Mouse (Mus musculus): ENCODE data around the gene Fgfr4. TPM values are rescaled to one million over a fixed set of nuclear protein-coding genes. Genes with fewer than 3 reads are reported as not detected.

The Fgfr4 gene
- total RNA-seq, 2 experiments from 2014 or later = 2.4 to 3.1 TPM

GRCm38 (mm10) chr13:55210193-55210970 lies 57.9 kb downstream of the Fgfr4 start:
- DNase-seq = peak; percentile 56

- DNase-seq = peak; percentile 69
These were observed 58.5 kb downstream of the Fgfr4 start for GRCm38 (mm10) chr13:55210971-55211220.

DNA sequence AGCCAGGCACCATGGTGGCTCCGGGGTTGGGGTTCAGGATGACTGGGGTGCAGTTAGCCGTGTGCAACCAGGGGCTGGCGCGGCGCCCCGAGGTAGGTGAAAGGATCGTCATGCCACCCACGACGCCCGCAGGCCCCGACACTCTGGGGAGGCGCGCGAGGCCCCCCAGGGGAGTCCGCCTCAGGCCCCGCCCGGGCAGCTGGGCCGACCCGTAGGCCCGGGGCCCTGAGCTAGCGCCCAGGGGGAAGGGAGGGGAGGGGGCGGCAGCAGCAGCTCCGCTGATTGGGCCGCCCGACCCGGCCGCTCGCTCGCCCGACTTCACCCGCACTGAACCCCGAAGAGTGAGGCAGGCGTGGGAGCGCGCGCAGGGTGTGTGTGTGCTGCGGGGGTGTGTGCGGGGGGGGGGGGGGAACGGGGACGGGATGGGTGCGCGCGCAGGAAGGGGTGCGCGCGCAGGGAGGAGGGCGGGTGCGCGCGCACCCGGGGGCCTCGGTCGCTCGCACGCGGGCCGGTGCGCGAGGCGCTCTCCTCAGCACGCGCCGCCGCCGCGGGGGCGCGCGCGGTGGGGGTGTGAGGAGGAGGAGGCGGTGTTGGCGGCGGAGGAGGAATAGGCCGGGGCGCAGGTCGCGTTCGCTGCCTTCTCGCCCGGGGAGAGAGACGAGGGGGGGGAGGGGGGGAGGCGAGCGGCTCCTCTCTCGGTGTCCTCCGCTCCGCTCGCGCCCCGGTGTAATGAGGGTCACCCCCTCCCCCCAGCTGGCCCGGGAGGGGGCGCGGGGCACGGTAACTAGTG lies 59.0 kb downstream of the Fgfr4 start:
- DNase-seq = peak; percentile 91

DNA sequence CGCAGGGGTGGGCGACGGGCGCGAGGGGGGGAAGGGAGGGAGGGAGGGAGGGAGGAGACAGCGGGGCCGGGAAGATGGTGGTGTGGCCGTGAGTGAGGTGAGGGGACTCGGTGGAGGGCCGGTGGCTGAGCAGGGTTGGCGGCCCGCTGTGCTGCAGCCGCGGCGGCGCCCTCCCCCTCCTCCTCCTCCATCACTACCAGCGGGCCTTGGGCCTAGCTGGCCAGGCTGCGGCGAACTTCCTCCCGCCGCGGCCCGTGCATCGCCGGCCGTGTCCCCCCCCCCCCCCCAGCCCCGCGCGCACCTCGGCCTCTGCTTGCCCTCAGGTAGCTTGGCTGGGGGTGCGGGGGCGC lies 59.5 kb downstream of the Fgfr4 start:
- no peak for DNase-seq

- DNase-seq = peak; percentile 71
These were observed 60.1 kb downstream of the Fgfr4 start for GRCm38 (mm10) chr13:55212361-55213137.

- DNase-seq = no peak
These were observed 60.8 kb downstream of the Fgfr4 start for GRCm38 (mm10) chr13:55213138-55213806.

Other genes starting within 250 kb of the Fgfr4 start
- gene Unc5a, start 203.2 kb upstream of the Fgfr4 start, total RNA-seq (2021) = 1 to 10 TPM; 8.7 to 9.0 TPM
- under 1 TPM; 0.40 to 0.74 TPM for gene Hk3, start 131.3 kb upstream of the Fgfr4 start, total RNA-seq (2021)
- gene Uimc1, start 52.3 kb upstream of the Fgfr4 start, total RNA-seq (2021) = 10 to 100 TPM; 12.4 to 12.6 TPM
- gene Zfp346, start 47.3 kb upstream of the Fgfr4 start, total RNA-seq (2021) = 10 to 100 TPM in 1 of 2 experiments, 1 to 10 TPM in 1; 8.9 to 13.4 TPM
- gene Gm17617, start 19.1 kb upstream of the Fgfr4 start, total RNA-seq (2021) = not detected
- 10 to 100 TPM; 46.0 to 51.2 TPM for gene Nsd1, start 57.1 kb downstream of the Fgfr4 start, total RNA-seq (2021)
- 10 to 100 TPM; 23.9 to 30.5 TPM for gene Prelid1, start 167.9 kb downstream of the Fgfr4 start, total RNA-seq (2021)
- 10 to 100 TPM; 29.0 to 30.2 TPM for gene Rab24, start 169.3 kb downstream of the Fgfr4 start, total RNA-seq (2021)
- gene Mxd3, start 177.2 kb downstream of the Fgfr4 start, total RNA-seq (2021) = 1 to 10 TPM in 1 of 2 experiments, under 1 TPM in 1; 0.72 to 1.5 TPM
- gene Lman2, start 210.1 kb downstream of the Fgfr4 start, total RNA-seq (2021) = 10 to 100 TPM; 35.1 to 35.7 TPM
- under 1 TPM; 0.15 to 0.35 TPM for gene Rgs14, start 217.1 kb downstream of the Fgfr4 start, total RNA-seq (2021)
- not detected for gene Slc34a1, start 245.5 kb downstream of the Fgfr4 start, total RNA-seq (2021)